Mouse (Mus musculus): ENCODE measurements around the gene Parp1. TPM values are rescaled to one million over a fixed set of nuclear protein-coding genes. Genes with fewer than 3 reads are reported as not detected.

Parp1 gene
- 100 to 1,000 TPM; 107 to 134 (median 123) TPM for total RNA-seq (2022)

- DNase-seq (ENCODE audit: low spot score in 2 of 2): peak; percentile 93 to 94
These were observed at the start of gene Parp1 for GRCm38 (mm10) chr1:180568761-180569452. Gene Parp1, plus strand, starts transcription at chr1:180568924.

- no peak for DNase-seq (ENCODE audit: low spot score in 2 of 2)
These were observed 49.2 kb upstream of the Parp1 start for GRCm38 (mm10) chr1:180519520-180519919.

- DNase-seq (ENCODE audit: low spot score in 2 of 2): peak; percentile 52 to 65
These were observed 48.5 kb upstream of the Parp1 start for GRCm38 (mm10) chr1:180520190-180520589.

GRCm38 (mm10) chr1:180523320-180523719 lies 45.4 kb upstream of the Parp1 start:
- no peak for DNase-seq (ENCODE audit: low spot score in 2 of 2)

GRCm38 (mm10) chr1:180525301-180525700 lies 43.4 kb upstream of the Parp1 start:
- DNase-seq (ENCODE audit: low spot score in 2 of 2): no peak

GRCm38 (mm10) chr1:180529847-180530246 lies 38.9 kb upstream of the Parp1 start:
- DNase-seq (ENCODE audit: low spot score in 2 of 2): no peak

- no peak for DNase-seq (ENCODE audit: low spot score in 2 of 2)
These were observed 38.1 kb upstream of the Parp1 start for GRCm38 (mm10) chr1:180530457-180531263.

GRCm38 (mm10) chr1:180532671-180533070 lies 36.1 kb upstream of the Parp1 start:
- DNase-seq (ENCODE audit: low spot score in 2 of 2): no peak

DNA sequence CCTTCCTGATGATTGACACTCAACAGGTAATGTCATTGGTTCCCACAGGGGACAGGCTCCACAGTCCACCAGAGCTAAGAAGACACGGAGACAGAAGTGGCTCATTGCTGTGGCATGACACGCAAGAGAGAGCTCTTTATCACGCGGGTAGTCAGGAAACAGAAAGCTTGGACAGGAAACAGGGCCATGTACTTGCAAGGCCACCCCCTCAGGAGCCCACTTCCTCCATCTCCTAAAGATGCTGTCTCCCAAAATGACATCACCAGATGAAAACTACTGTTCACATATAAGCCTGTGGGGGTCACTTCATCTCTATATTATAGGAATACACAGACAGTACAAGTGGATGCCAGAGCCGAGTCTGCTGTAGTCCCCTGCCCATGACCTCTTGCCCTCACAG lies 32.0 kb upstream of the Parp1 start:
- no peak for DNase-seq (ENCODE audit: low spot score in 2 of 2)

- DNase-seq (ENCODE audit: low spot score in 2 of 2): no peak
These were observed 27.5 kb upstream of the Parp1 start for GRCm38 (mm10) chr1:180541251-180541650.

DNA sequence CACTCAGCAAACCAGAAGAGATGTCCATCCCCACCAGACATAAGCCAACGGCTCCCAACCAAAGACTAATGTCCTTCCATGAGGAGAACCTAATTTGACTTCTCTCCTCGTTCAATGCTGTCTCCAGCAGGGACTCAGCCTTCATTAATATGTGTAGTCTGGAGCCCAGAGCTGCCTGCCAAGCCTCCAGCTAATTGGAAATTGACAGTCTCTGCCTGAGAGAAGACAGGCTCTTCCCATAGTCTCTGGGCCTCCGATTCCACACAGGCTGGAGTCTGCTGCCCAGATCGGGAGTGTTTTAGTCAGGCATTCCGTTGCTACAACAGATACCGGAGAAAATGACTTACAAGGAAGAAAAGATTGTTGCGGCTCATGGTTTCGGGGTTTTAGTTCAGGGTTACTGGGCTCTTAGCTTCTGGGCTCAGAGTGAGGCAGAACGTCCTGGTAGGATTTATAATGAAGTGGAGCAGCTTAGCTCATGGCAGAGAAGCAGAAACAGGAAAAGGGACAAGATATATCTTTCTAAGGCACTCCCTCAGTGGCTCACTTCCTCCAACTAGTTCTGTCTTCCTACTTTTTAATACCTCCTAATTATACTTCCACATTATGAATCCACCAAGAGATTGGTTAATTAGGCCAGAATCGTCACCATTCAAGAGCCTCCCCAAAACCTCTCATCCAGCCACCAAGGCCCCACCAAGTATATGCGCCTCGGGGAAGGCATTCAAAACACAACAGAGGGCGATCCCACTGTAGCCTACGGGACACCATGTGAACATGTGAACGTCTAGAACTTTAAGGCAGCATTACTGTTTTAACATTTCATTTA lies 26.6 kb upstream of the Parp1 start:
- DNase-seq (ENCODE audit: low spot score in 2 of 2): peak in 1 of 2 experiments; percentile 50

DNA sequence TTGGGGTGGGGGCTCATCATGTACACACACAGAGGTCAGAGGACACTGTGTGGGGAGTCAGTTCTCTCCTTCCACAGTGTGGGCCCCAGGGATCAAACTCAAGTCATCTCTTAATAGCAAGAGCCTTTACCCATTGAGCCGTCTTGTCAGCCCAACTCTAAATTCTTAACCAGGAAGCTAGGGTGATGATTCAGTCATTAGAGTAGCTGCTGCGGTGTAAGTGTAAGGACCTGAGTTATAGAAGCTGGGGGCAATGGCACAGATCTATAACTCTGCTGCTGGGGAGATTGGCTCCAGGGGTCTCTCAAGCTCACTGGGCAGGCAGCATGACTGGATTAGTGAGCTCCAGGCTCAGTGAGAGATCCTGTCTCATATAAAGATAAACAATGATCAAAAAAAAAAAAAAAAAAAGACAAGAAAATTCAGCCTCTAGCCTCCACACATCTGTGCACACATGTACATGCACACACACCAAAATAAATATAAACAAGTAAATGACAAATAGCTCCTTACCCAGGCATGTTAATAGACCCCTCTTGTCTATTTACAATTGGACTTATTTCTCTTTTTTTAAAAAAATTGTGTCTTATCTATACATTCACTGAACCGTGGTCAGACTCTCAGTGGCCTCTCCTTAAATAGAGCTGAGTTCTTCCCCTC lies 25.9 kb upstream of the Parp1 start:
- DNase-seq (ENCODE audit: low spot score in 2 of 2): no peak

DNA sequence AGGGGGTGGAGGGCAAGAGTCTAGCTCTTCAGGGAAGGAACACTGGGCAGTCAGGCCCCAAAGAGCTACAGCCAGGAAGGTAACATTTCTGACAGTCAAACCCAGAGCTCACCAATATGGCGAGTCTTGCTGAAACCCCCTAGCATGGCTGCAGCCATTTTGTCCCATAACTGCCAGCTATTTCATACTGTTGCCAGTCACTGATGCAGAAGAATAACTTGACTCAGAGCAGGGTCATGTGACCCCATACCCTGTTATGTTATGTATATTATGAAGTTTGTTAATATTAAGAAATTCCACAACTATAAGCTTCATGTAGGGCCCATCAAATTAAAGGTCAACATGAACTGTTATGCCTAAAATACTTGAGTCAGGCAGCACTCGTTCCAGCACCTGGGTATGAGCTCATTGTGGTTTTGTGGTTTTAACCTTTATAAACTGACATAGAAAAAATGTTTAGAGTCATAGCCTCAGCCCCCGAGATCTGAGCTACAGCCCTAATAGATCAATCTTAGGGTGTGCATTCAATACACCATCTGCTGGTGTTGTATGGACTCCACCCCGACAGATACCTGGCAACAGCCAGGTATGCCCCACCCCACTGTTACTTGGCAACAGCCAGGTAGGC lies 22.7 kb upstream of the Parp1 start:
- no peak for DNase-seq (ENCODE audit: low spot score in 2 of 2)

DNA sequence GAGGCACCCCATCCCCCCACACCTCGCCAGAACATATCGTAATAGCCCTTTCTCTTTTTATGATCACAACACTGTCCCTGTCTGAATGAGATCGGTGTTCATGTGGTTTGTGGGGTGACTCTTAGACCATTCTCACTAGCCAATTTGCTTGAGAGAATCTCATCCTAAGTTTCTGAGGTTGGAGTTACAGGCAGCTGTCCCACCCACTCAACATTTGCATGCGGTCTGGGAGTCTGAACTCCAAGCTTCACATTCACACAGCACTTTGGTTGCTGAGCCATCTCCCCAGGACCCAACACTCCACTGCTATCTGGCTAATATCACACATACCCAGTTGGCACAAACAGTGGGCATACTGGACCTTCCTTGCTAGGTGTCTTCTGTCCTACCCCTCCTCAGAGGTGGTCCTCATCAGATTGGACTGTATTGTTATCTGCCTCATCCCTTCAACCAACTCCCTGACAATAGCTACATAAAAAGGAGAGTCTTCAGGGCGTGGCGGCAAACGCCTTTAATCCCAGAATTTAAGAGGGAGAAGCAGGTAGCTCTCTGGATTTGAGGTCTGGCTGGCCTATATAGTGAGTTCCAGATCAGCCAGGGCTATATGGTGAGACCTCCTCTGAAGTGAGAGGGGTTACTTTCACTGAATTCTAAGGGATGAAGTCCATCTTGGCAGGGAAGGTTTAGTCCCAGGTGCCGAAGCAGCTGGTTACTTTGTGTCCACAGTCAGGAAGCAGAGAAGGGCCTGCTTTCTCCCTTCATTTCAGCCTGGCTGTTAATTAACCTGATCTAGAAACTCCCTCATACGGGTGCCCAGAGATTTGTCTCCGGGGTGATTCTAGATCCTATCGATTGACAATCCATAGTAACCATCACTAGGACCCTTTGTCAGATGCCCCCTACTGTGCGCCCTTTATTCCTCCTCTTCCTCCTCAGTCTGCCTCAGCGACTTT lies 21.6 kb upstream of the Parp1 start:
- no peak for DNase-seq (ENCODE audit: low spot score in 2 of 2)

DNA sequence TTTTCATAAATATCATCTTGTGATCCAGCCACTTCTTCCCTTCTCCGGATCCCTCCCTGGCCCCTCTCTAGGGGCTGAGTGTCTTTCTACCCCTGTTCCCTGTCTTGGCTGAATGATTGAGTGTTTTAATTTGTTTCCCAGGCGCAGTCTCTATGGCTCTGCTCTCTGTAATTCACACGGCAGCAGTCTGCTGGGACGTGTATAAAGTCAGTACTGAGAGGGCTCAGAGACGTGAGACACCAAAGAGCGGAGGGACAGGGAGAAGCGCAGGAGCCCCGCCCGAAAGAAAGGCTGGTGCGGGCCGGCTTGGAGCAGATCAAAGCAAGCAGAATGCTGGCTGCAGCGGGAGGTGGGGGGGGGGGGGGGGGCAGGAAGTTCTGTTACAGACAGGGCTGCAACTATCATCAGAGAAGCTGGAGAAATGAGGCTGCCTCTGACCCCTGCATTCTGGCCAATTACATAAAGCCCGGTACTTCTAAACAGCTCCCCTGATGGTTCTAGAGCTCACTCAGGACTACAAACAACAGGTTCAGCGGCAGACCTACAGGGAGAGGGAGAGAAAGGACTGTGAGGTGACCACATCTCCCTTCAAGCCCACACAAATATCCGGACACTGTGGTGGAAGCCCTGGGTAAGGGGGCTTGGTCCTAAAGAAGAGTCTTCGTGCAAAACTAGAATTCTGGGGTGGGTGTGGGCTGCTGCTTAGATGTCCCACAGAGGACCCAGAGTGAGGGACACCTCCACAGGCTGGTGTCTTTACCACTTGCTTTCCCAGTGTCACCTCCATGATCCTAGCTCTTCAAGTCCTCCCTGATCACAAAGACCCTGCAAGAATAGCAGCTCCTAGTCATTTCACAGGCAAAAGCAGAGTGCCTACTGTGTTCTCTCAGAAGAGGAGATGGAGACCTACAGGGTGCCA lies 20.7 kb upstream of the Parp1 start:
- no peak for DNase-seq (ENCODE audit: low spot score in 2 of 2)

DNA sequence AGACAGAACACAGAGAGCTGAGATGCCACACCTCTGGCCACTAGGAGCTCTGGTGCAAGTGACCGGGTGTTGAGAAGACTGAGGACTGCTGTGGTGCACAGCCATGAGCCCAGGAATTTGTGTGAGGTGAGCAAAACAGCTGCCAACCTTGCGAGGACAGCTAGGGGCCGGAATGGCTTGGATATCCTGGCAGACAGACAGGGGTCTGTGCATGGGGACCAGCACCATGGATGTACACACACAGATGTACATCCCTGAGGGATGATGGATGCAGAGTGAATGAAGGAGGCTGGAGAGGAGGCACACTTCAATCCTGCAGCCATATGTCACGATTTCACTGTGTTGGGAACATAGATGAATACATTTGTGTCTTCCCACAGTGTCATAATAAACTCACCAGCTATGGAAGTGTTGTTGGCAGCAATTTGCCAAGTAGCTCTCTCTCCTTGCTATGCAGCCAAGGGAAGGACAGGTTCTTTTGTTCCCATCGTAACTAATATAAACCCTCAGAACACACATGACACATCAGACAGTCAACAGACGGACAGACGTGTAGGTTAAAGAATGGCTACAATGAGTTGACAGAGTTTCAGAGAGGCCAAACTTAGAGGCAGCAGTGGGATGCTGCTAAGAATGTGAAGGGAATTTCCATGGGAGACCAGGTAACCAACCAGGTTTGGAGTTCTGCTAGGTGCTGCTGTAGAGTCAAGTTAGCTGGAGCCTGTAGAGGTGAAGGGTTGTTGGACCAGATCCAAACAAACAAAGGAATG lies 19.0 kb upstream of the Parp1 start:
- no peak for DNase-seq (ENCODE audit: low spot score in 2 of 2)

DNA sequence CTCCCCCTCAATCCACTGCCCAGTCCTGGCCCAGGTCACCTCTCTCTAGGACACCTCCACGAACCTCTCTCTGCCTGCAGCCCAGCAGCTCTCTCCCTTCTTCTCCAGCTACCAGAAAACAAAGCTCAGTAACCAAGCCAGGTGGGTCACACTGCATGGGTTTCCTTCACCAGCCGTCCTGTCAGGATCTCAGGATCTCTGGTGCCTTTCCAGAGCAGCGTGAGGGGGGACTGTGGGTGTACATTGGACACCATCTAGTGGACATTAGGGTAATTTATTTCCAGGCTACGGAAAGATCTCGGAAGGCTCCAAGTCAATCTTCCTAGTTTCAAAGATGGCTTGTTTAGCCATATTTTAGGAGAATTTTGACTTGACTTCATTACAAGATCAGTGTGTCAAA lies 18.0 kb upstream of the Parp1 start:
- DNase-seq (ENCODE audit: low spot score in 2 of 2): no peak

GRCm38 (mm10) chr1:180556899-180557298 lies 11.8 kb upstream of the Parp1 start:
- DNase-seq (ENCODE audit: low spot score in 2 of 2): no peak

Measured in layer of hippocampus, adult 8-10 months (tissue).